Mouse (Mus musculus): Measurements from ENCODE around the gene Gstm2.

DNA sequence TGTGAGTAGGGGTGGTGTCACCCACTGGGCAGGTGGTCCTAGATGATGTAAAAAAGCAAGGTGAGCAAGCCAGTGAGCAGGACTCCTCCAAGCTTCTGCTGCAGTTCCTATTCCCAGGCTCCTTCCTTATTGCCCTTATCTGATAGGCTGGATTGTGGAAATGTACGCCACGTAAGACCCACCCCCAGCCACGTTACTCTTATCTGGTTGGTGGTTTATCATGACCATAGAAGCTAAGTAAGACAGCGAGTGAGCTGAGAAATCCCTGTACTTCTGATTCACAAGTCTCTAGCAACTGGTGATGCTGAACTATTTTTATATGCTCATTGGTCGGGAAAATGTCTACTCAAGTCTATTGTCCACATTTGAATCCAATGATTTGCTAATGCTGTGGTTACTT is 39.8 kb upstream of the Gstm2 start:
- TF ChIP-seq EP300 (IDR thresholded peaks at IDR 0.05; ENCODE audit: insufficient read depth, low read depth, low read length) (no peak), CTCF (IDR thresholded peaks at IDR 0.05) (no peak), POLR2A (IDR thresholded peaks at IDR 0.05; ENCODE audit: insufficient read depth, low read depth, low read length) (no peak)

Measured in heart, adult 2 months (tissue).